12 mouse cellular contexts compared by ENCODE assay signal in the genomic region with DNA sequence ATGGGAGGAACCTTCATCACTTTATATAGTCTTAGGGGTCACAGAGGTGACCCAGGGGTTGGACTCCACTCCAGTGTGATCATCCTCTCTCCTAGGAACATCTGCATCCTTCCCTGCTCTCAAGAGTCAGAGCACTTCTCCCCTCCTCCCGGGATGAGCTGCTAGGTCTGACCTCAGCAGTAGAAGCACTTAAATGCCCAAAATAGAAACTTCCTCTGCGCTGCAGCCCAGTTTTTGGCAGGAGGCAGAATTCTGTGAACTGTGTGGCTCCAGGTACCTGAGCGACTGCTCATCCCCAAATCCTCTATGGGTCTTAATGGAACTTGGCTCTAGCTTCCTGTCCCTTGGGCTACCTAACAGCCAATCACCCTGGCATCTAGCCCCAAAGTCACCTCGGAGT.
A peak's percentile ranks its signal among the peaks of the same experiment; 100 is the strongest.
DNase-seq lines count a peak whose midpoint lies in the region; ATAC-seq lines count a peak whose summit lies in the region.
"Had no signal": no experiment of that assay in that cellular context is flagged by ENCODE, and none has a peak within 500 bp of the region (broad histone marks: within the 10 kb centered on the region; RNA-seq: fewer than 3 reads in every experiment).

No protein-coding gene starts in this region.

- no peak overlapping the region for H3K4me2 ChIP-seq in forebrain, embryonic 13.5 days
- H3K4me2 ChIP-seq in forebrain, embryonic 14.5 days (ENCODE audit: low read length), result no peak overlapping the region
- H3K4me2 ChIP-seq in hindbrain, embryonic 14.5 days (replicated peaks), result no peak overlapping the region
- H3K4me2 ChIP-seq: embryonic facial prominence, embryonic 12.5 days; lung, embryonic 14.5 days had no signal

- H3K4me1 ChIP-seq in forebrain, embryonic 13.5 days, result peaks cover 66% of the 10 kb centered on the region
- peaks cover 30% of the 10 kb centered on the region for H3K4me1 ChIP-seq in forebrain, embryonic 14.5 days (ENCODE audit: control insufficient read depth, insufficient read depth, low read length)
- H3K4me1 ChIP-seq in hindbrain, embryonic 14.5 days (replicated peaks; ENCODE audit: control insufficient read depth, insufficient read depth, low read length), result peaks cover 53% of the 10 kb centered on the region

- DNase-seq in forebrain, embryonic 14.5 days (ENCODE audit: low spot score), result no peak
- DNase-seq in kidney, postnatal 14 days, result peak; percentile 19
- no peak for DNase-seq in kidney, adult 11 months
- DNase-seq in hindbrain, embryonic 14.5 days (ENCODE audit: low spot score), result no peak
- DNase-seq in skeletal muscle tissue, adult 2 months (ENCODE audit: low read depth, low spot score), result peak; percentile 33
- DNase-seq in spleen, postnatal 14 days (ENCODE audit: low spot score in 2 of 2), result no peak
- DNase-seq in lung, postnatal 4 days, result no peak
- DNase-seq: lung, embryonic 14.5 days; thymus, adult 18-20 months had no signal

- H3K9me3 ChIP-seq in forebrain, embryonic 13.5 days (replicated peaks), result no peaks in the 10 kb centered on the region
- H3K9me3 ChIP-seq in forebrain, embryonic 14.5 days (replicated peaks; ENCODE audit: control insufficient read depth, low read length), result no peaks in the 10 kb centered on the region
- H3K9me3 ChIP-seq in hindbrain, embryonic 14.5 days (ENCODE audit: control insufficient read depth, low read length), result no peaks in the 10 kb centered on the region
- H3K9me3 ChIP-seq: embryonic facial prominence, embryonic 12.5 days had no signal

- no peak overlapping the region for H3K4me3 ChIP-seq in forebrain, embryonic 13.5 days
- H3K4me3 ChIP-seq in forebrain, embryonic 14.5 days (ENCODE audit: low read depth, low read length), result no peak overlapping the region
- H3K4me3 ChIP-seq in hindbrain, embryonic 14.5 days (replicated peaks; ENCODE audit: low read length), result no peak overlapping the region
- H3K4me3 ChIP-seq: embryonic facial prominence, embryonic 12.5 days had no signal

- H3K27ac ChIP-seq in forebrain, embryonic 13.5 days, result peak overlapping the region; percentile 85
- H3K27ac ChIP-seq in forebrain, embryonic 14.5 days (ENCODE audit: low read depth, low read length), result no peak overlapping the region; the same call in 1 of the 2 replicates
- H3K27ac ChIP-seq in hindbrain, embryonic 14.5 days, result peak overlapping the region; percentile 73

- no peaks in the 10 kb centered on the region for H3K27me3 ChIP-seq in forebrain, embryonic 13.5 days
- no peaks in the 10 kb centered on the region for H3K27me3 ChIP-seq in forebrain, embryonic 14.5 days (replicated peaks; ENCODE audit: control insufficient read depth, insufficient read depth, low read length)
- no peaks in the 10 kb centered on the region for H3K27me3 ChIP-seq in hindbrain, embryonic 14.5 days (ENCODE audit: control insufficient read depth, insufficient read depth, low read length)
- H3K27me3 ChIP-seq: embryonic facial prominence, embryonic 12.5 days had no signal

- 0 out of 2 replicates have a peak overlapping the region, but pooled peaks have one; percentile 32 for H3K9ac ChIP-seq in forebrain, embryonic 13.5 days
- no peak overlapping the region for H3K9ac ChIP-seq in forebrain, embryonic 14.5 days (ENCODE audit: low read length)
- no peak overlapping the region for H3K9ac ChIP-seq in hindbrain, embryonic 14.5 days
- H3K9ac ChIP-seq: embryonic facial prominence, embryonic 12.5 days; lung, embryonic 14.5 days had no signal

- no peak for ATAC-seq in forebrain, embryonic 13.5 days
- no peak for ATAC-seq in forebrain, embryonic 14.5 days
- ATAC-seq in hindbrain, embryonic 14.5 days (ENCODE audit: low FRiP score), result no peak
- ATAC-seq: inflammation-experienced regulatory T-cells, adult 6 months had no signal

- no peaks in the 10 kb centered on the region for H3K36me3 ChIP-seq in forebrain, embryonic 13.5 days (ENCODE audit: poor library complexity, severe bottlenecking)
- H3K36me3 ChIP-seq in forebrain, embryonic 14.5 days (ENCODE audit: control insufficient read depth, insufficient read depth, low read length), result no peaks in the 10 kb centered on the region
- H3K36me3 ChIP-seq in hindbrain, embryonic 14.5 days (replicated peaks; ENCODE audit: control insufficient read depth, insufficient read depth), result no peaks in the 10 kb centered on the region
- H3K36me3 ChIP-seq: embryonic facial prominence, embryonic 12.5 days had no signal

- 95% methylated on average over 4 of the region's 4 CpGs for WGBS in forebrain, embryonic 13.5 days
- WGBS in forebrain, embryonic 14.5 days, result 90% methylated on average over 4 of the region's 4 CpGs
- WGBS in hindbrain, embryonic 14.5 days, result 78% methylated on average over 4 of the region's 4 CpGs

Comparison
In these comparisons a context has a peak if more than half of its experiments do, and no peak if none do; other contexts are left out.
1. DNase-seq: peak in kidney, postnatal 14 days (single experiment) and skeletal muscle tissue, adult 2 months (single experiment); none in forebrain, embryonic 14.5 days (single experiment), kidney, adult 11 months (single experiment), hindbrain, embryonic 14.5 days (single experiment), spleen, postnatal 14 days (0 of 2) and lung, postnatal 4 days (0 of 2).